Mouse (Mus musculus): ENCODE measurements at regions not wholly inside any gene's neighbourhood (a gene's known extent, or its start where the extent isn't known, plus 50 kb on each side); places are given as distances from the start of the nearest gene placed in this dataset.

GRCm38 (mm10) chr12:58530306-58530705 is 261.2 kb upstream of the Clec14a start:
- Histone ChIP-seq H3K4me3 (ENCODE audit: low read depth, low read length) (no peak overlapping the region), H3K4me1 (ENCODE audit: control insufficient read depth, insufficient read depth, low read length) (no peaks in the 10 kb centered on the region), H3K9ac (ENCODE audit: low read length) (no peak overlapping the region), H3K27ac (ENCODE audit: low read depth, low read length) (no peak overlapping the region), H3K27me3 (ENCODE audit: control insufficient read depth, insufficient read depth, low read length) (no peaks in the 10 kb centered on the region), H3K4me2 (no peak overlapping the region), H3K9me3 (ENCODE audit: control insufficient read depth, low read length) (no peaks in the 10 kb centered on the region), H3K36me3 (ENCODE audit: control insufficient read depth, insufficient read depth, low read length) (no peaks in the 10 kb centered on the region)
- DNase-seq (ENCODE audit: low spot score, missing footprints) (peak; percentile 56), ATAC-seq (ENCODE audit: low FRiP score) (no peak)
- 75% methylated on average over 3 of the region's 3 CpGs for WGBS

- Histone ChIP-seq H3K9ac (ENCODE audit: low read length) (no peak overlapping the region), H3K36me3 (ENCODE audit: control insufficient read depth, insufficient read depth, low read length) (no peaks in the 10 kb centered on the region), H3K27ac (ENCODE audit: low read depth, low read length) (no peak overlapping the region), H3K4me1 (ENCODE audit: control insufficient read depth, insufficient read depth, low read length) (no peaks in the 10 kb centered on the region), H3K9me3 (ENCODE audit: control insufficient read depth, low read length) (no peaks in the 10 kb centered on the region), H3K27me3 (ENCODE audit: control insufficient read depth, insufficient read depth, low read length) (no peaks in the 10 kb centered on the region), H3K4me3 (ENCODE audit: low read depth, low read length) (no peak overlapping the region), H3K4me2 (no peak overlapping the region)
- no peak for ATAC-seq (ENCODE audit: low FRiP score)
- DNase-seq (ENCODE audit: low spot score, missing footprints), result no peak
- WGBS, result 66% methylated on average over 1 of the region's 1 CpGs
Measured at GRCm38 (mm10) chr12:58516800-58517199, 247.7 kb upstream of the Clec14a start.

GRCm38 (mm10) chr12:58513951-58514350 is 244.9 kb upstream of the Clec14a start:
- Histone ChIP-seq H3K9ac (ENCODE audit: low read length) (no peak overlapping the region), H3K27me3 (ENCODE audit: control insufficient read depth, insufficient read depth, low read length) (no peaks in the 10 kb centered on the region), H3K27ac (ENCODE audit: low read depth, low read length) (no peak overlapping the region), H3K4me1 (ENCODE audit: control insufficient read depth, insufficient read depth, low read length) (no peaks in the 10 kb centered on the region), H3K4me2 (no peak overlapping the region), H3K4me3 (ENCODE audit: low read depth, low read length) (no peak overlapping the region), H3K36me3 (ENCODE audit: control insufficient read depth, insufficient read depth, low read length) (no peaks in the 10 kb centered on the region), H3K9me3 (ENCODE audit: control insufficient read depth, low read length) (no peaks in the 10 kb centered on the region)
- ATAC-seq (ENCODE audit: low FRiP score) (no peak), DNase-seq (ENCODE audit: low spot score, missing footprints) (no peak)
- 92% methylated on average over 1 of the region's 1 CpGs for WGBS

GRCm38 (mm10) chr12:58512645-58513044 is 243.6 kb upstream of the Clec14a start:
- H3K27me3 ChIP-seq (ENCODE audit: control insufficient read depth, insufficient read depth, low read length), result no peaks in the 10 kb centered on the region
- H3K4me2 ChIP-seq, result no peak overlapping the region
- DNase-seq (ENCODE audit: low spot score, missing footprints) (peak; percentile 88), ATAC-seq (ENCODE audit: low FRiP score) (peak; percentile 92)
- no peaks in the 10 kb centered on the region for H3K36me3 ChIP-seq (ENCODE audit: control insufficient read depth, insufficient read depth, low read length)
- H3K9me3 ChIP-seq (ENCODE audit: control insufficient read depth, low read length), result no peaks in the 10 kb centered on the region
- no peak overlapping the region for H3K4me3 ChIP-seq (ENCODE audit: low read depth, low read length)
- H3K27ac ChIP-seq (ENCODE audit: low read depth, low read length), result no peak overlapping the region
- no peaks in the 10 kb centered on the region for H3K4me1 ChIP-seq (ENCODE audit: control insufficient read depth, insufficient read depth, low read length)
- H3K9ac ChIP-seq (ENCODE audit: low read length), result no peak overlapping the region
- 43% methylated on average over 7 of the region's 7 CpGs for WGBS

- no peak for ATAC-seq (ENCODE audit: low FRiP score)
- H3K9me3 ChIP-seq (ENCODE audit: control insufficient read depth, low read length), result no peaks in the 10 kb centered on the region
- H3K4me1 ChIP-seq (ENCODE audit: control insufficient read depth, insufficient read depth, low read length), result no peaks in the 10 kb centered on the region
- H3K4me3 ChIP-seq (ENCODE audit: low read depth, low read length), result no peak overlapping the region
- no peaks in the 10 kb centered on the region for H3K36me3 ChIP-seq (ENCODE audit: control insufficient read depth, insufficient read depth, low read length)
- DNase-seq (ENCODE audit: low spot score, missing footprints), result no peak
- no peak overlapping the region for H3K9ac ChIP-seq (ENCODE audit: low read length)
- no peak overlapping the region for H3K4me2 ChIP-seq
- no peaks in the 10 kb centered on the region for H3K27me3 ChIP-seq (ENCODE audit: control insufficient read depth, insufficient read depth, low read length)
- H3K27ac ChIP-seq (ENCODE audit: low read depth, low read length), result no peak overlapping the region
Measured at GRCm38 (mm10) chr12:58504283-58504682, 235.2 kb upstream of the Clec14a start.

GRCm38 (mm10) chr12:58474181-58474580 is 205.1 kb upstream of the Clec14a start:
- DNase-seq (ENCODE audit: low spot score, missing footprints) (no peak), ATAC-seq (ENCODE audit: low FRiP score) (no peak)
- H3K4me2 ChIP-seq, result no peak overlapping the region
- no peaks in the 10 kb centered on the region for H3K9me3 ChIP-seq (ENCODE audit: control insufficient read depth, low read length)
- H3K27me3 ChIP-seq (ENCODE audit: control insufficient read depth, insufficient read depth, low read length), result no peaks in the 10 kb centered on the region
- no peaks in the 10 kb centered on the region for H3K4me1 ChIP-seq (ENCODE audit: control insufficient read depth, insufficient read depth, low read length)
- no peaks in the 10 kb centered on the region for H3K36me3 ChIP-seq (ENCODE audit: control insufficient read depth, insufficient read depth, low read length)
- H3K4me3 ChIP-seq (ENCODE audit: low read depth, low read length), result no peak overlapping the region
- H3K27ac ChIP-seq (ENCODE audit: low read depth, low read length), result no peak overlapping the region
- H3K9ac ChIP-seq (ENCODE audit: low read length), result no peak overlapping the region

- ATAC-seq (ENCODE audit: low FRiP score), result no peak
- no peak for DNase-seq (ENCODE audit: low spot score, missing footprints)
- H3K36me3 ChIP-seq (ENCODE audit: control insufficient read depth, insufficient read depth, low read length), result no peaks in the 10 kb centered on the region
- H3K27me3 ChIP-seq (ENCODE audit: control insufficient read depth, insufficient read depth, low read length), result no peaks in the 10 kb centered on the region
- no peak overlapping the region for H3K4me3 ChIP-seq (ENCODE audit: low read depth, low read length)
- H3K4me1 ChIP-seq (ENCODE audit: control insufficient read depth, insufficient read depth, low read length), result no peaks in the 10 kb centered on the region
- H3K9ac ChIP-seq (ENCODE audit: low read length), result no peak overlapping the region
- H3K9me3 ChIP-seq (ENCODE audit: control insufficient read depth, low read length), result no peaks in the 10 kb centered on the region
- no peak overlapping the region for H3K4me2 ChIP-seq
- 53% methylated on average over 1 of the region's 1 CpGs for WGBS
- no peak overlapping the region for H3K27ac ChIP-seq (ENCODE audit: low read depth, low read length)
Measured at GRCm38 (mm10) chr12:58473511-58473910, 204.4 kb upstream of the Clec14a start.

- no peak for ATAC-seq (ENCODE audit: low FRiP score)
- no peak overlapping the region for H3K9ac ChIP-seq (ENCODE audit: low read length)
- no peaks in the 10 kb centered on the region for H3K4me1 ChIP-seq (ENCODE audit: control insufficient read depth, insufficient read depth, low read length)
- no peaks in the 10 kb centered on the region for H3K9me3 ChIP-seq (ENCODE audit: control insufficient read depth, low read length)
- no peak for DNase-seq (ENCODE audit: low spot score, missing footprints)
- no peaks in the 10 kb centered on the region for H3K36me3 ChIP-seq (ENCODE audit: control insufficient read depth, insufficient read depth, low read length)
- no peak overlapping the region for H3K27ac ChIP-seq (ENCODE audit: low read depth, low read length)
- WGBS, result 92% methylated on average over 3 of the region's 3 CpGs
- no peak overlapping the region for H3K4me2 ChIP-seq
- no peaks in the 10 kb centered on the region for H3K27me3 ChIP-seq (ENCODE audit: control insufficient read depth, insufficient read depth, low read length)
- H3K4me3 ChIP-seq (ENCODE audit: low read depth, low read length), result no peak overlapping the region
Measured at GRCm38 (mm10) chr12:58460465-58460864, 191.4 kb upstream of the Clec14a start.

GRCm38 (mm10) chr12:58454828-58455227 is 185.7 kb upstream of the Clec14a start:
- 96% methylated on average over 2 of the region's 2 CpGs for WGBS

GRCm38 (mm10) chr12:58443007-58443406 is 173.9 kb upstream of the Clec14a start:
- no peaks in the 10 kb centered on the region for H3K36me3 ChIP-seq (ENCODE audit: control insufficient read depth, insufficient read depth, low read length)
- H3K9ac ChIP-seq (ENCODE audit: low read length), result no peak overlapping the region
- no peaks in the 10 kb centered on the region for H3K9me3 ChIP-seq (ENCODE audit: control insufficient read depth, low read length)
- no peak overlapping the region for H3K27ac ChIP-seq (ENCODE audit: low read depth, low read length)
- no peaks in the 10 kb centered on the region for H3K4me1 ChIP-seq (ENCODE audit: control insufficient read depth, insufficient read depth, low read length)
- 87% methylated on average over 3 of the region's 3 CpGs for WGBS
- H3K27me3 ChIP-seq (ENCODE audit: control insufficient read depth, insufficient read depth, low read length), result no peaks in the 10 kb centered on the region
- no peak overlapping the region for H3K4me2 ChIP-seq
- ATAC-seq (ENCODE audit: low FRiP score), result no peak
- H3K4me3 ChIP-seq (ENCODE audit: low read depth, low read length), result no peak overlapping the region
- DNase-seq (ENCODE audit: low spot score, missing footprints), result peak; percentile 47

More at GRCm38 (mm10) chr12:58454828-58455227, 185.7 kb upstream of the Clec14a start:
- DNase-seq (ENCODE audit: low spot score, missing footprints), result no peak
- no peaks in the 10 kb centered on the region for H3K4me1 ChIP-seq (ENCODE audit: control insufficient read depth, insufficient read depth, low read length)
- no peaks in the 10 kb centered on the region for H3K27me3 ChIP-seq (ENCODE audit: control insufficient read depth, insufficient read depth, low read length)
- no peak for ATAC-seq (ENCODE audit: low FRiP score)
- H3K4me2 ChIP-seq, result no peak overlapping the region
- no peaks in the 10 kb centered on the region for H3K36me3 ChIP-seq (ENCODE audit: control insufficient read depth, insufficient read depth, low read length)
- H3K9ac ChIP-seq (ENCODE audit: low read length), result no peak overlapping the region
- no peak overlapping the region for H3K27ac ChIP-seq (ENCODE audit: low read depth, low read length)
- H3K9me3 ChIP-seq (ENCODE audit: control insufficient read depth, low read length), result no peaks in the 10 kb centered on the region
- H3K4me3 ChIP-seq (ENCODE audit: low read depth, low read length), result no peak overlapping the region

All from midbrain, embryonic 11.5 days (tissue).